Mouse (Mus musculus): ENCODE measurements around the gene Gpr108.
A peak's percentile ranks its signal among the peaks of the same experiment; 100 is the strongest.

Gpr108 gene

DNA sequence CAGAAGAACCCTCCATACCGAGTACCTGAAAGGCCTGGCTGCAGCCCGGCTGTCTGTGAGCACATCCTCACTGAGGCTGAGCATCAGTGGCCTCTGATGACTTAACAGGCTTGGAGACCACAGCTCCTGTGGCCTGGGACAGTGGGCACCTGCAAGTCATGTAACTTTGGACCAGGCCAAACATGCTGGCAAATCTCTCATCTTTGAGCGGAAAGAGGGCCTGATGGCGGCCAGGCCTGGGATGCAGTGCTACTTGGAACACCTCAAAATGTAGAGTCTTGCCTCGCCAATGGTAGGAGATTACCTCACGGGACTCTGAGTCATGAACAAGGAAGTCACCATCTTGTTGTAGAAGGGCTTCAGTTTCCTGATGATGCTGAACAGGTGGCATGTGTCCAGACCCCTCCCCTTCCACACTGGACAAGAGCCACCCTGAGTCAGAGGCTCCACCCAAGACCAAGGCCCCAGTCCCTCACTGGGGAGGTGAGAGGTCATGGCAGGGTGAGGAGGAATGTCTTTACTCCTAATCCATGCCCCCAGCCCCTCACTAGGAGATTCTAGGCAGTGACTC lies 19.4 kb upstream of the Gpr108 start:
- no peak for DNase-seq

- DNase-seq, result peak; percentile 41 to 52
Measured at GRCm38 (mm10) chr17:57264972-57265945, 17.0 kb upstream of the Gpr108 start.

DNA sequence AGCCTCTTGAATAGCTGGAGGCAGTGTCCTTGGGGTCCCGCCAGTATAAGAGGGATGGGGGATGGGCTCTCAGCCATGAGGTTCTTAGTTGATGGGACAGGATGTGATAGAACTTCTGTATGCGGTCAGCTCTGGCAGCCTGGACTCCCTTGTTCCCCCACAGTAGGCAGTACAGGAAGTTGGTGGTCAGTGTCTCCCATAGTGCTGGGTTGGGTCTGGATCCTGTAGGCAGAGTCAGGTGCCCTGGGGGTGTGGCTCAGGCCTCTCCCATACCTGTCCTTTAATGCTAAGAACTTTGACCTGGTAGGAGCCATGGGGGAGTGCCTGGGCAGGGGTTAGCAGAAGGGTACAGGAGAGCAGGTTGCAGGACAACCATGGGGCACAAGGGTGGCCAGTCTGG lies 15.9 kb upstream of the Gpr108 start:
- DNase-seq, result no peak

GRCm38 (mm10) chr17:57262901-57263550 lies 14.8 kb upstream of the Gpr108 start:
- no peak for DNase-seq

DNA sequence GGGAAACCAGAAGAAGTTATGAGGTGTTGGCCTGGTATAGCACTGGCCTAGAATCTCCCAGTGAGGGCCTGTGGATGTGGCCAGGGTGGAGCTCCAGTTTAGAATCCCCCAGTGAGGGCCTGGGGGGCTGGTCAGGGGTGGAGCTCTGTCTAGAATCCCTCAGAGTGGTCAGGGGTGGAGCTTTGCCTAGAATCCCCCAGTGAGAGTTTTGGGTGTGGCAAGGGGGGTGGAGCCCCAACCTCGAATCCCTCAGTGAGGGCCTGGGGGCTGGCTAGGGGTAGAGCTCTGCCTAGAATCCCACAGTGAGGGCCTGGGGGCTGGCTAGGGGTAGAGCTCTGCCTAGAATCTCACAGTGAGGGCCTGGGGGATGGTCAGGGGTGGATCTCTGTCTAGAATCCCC lies 13.6 kb upstream of the Gpr108 start:
- no peak for DNase-seq

GRCm38 (mm10) chr17:57261286-57261685 lies 13.0 kb upstream of the Gpr108 start:
- no peak for DNase-seq

DNA sequence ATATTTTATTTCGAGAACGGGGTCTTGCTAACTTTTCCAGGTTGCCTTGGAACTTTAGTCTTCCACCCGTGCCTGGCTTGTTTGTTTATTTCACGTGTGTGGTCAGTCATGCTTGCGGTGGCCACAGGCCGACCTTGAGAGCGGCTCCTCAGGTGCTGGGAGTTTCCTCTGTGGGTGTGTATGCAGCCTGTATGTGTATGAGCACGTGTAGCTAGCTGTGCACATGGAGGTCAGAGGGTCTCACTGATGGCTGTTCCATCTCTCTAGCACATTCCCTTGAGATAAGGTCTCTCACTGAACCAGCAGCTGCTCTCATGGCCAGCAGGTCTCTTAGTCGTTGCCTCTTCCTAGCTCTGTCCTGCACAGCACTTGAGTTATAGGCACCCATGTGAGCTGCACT lies 12.1 kb upstream of the Gpr108 start:
- no peak for DNase-seq

- DNase-seq, result no peak
Measured at GRCm38 (mm10) chr17:57259742-57260141, 11.5 kb upstream of the Gpr108 start.

DNA sequence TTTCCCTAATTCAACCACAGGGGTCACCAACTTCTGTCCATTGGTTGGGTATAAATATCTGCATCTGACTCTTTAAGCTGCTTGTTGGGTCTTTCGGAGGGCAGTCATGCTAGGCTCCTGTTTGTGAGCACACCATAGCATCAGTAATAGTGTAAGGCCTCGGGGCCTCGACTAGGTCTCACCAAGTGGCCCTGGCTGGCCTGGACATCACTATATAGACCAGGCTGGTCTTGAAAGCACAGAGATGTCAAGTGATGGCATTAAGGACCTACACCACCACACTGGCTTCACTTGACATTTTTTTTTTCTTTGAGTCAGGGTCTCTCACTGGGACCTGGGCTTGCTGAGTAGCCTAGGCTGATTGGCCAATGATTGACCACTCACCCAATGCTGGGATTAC lies 9.9 kb upstream of the Gpr108 start:
- DNase-seq, result no peak

DNA sequence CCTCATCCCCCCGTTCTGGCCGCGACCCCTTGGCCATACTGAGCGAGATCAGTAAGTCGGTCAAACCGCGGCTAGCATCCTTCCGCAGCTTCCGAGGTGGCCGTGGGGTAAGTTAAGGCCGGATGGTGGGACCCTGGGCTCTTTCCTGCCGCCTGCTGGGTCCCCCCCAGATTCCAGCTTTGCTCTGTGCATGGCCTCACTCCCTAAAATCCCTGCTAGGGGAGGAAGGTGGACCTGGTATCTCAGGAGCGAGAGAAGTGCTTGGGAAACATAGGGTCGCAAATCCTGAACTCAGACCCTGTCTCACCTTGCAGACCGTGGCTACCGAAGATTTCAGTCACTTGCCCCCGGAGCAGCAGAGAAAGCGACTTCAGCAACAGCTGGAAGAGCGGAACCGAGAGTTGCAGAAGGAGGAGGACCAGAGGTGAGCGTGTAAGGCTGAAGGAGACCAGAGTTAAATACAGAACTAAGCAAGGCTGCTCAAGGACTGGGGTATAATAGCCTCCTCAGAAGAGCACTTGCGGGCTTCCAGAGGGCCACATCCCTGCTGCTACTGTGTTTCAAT lies 8.8 kb upstream of the Gpr108 start:
- no peak for DNase-seq

DNA sequence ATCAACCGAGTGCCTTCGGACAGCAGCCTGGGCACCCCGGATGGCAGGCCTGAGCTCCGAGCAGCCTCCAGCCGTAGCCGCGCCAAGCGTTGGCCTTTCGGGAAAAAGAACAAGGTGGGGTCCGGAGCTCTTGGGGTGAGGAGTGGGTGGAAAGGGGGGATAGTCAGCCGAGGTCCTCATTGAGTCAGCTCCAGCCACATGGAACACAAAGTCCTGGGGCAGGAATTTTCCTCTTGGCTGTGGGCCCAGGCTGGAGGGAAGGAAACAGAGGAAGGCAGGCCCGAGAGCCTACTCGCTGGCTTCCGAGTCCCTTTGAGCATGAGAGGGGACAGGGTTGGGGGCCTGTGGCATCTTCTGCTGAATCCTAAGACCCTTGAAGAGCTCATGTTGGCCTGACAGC lies 7.1 kb upstream of the Gpr108 start:
- no peak for DNase-seq

DNA sequence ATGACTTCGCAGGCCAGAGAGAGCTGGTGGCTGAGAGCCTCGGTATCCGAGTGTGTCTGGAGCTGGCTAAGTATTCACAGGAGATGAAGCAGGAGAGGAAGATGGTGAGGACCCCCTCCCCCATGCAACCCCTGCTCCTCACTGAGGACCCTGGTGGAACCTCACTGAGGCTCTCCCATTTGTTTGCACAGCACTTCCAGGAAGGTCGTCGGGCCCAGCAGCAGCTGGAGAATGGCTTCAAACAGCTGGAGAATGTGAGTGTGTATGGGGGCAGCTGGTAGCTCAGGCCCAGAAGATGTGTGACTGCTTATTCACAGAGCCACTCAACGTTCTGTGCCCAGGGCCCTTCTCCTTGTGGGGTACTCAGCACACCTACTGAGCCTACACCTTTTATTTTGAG lies 5.1 kb upstream of the Gpr108 start:
- no peak for DNase-seq

- DNase-seq, result no peak
Measured at GRCm38 (mm10) chr17:57251431-57251830, 3.2 kb upstream of the Gpr108 start.

DNA sequence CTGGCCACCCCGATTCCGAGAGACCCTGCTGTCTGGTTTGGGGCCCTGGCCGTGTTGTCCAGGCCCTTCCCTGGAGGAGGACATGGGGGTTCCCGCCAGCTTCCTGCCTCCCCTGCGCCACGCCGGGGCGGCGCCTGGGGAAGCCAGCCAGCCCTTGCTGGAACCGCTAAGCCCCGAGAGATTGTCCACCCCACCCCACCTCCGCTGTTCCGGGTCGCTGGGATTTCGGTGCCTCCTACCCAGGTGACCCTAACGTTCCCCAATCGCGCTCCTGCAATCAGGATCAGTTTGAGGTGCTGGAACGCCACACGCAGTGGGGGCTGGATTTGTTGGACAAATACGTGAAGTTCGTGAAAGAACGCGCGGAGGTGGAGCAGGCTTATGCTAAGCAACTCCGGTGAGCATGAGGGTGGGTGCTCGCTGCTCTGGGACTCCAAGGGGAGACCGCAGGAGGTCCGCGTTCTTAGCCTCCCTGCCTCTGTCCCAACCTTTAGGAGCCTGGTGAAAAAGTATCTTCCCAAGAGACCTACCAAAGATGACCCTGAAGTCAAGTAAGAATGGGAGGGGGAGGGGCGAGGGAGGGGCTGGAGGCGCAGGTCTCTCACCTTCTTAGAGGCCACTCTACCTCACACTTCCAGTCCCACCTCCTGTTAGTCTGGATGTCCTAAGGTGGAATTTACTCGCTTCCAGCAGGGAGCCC lies 2.4 kb upstream of the Gpr108 start:
- DNase-seq, result peak in 1 of 2 experiments; percentile 27

DNA sequence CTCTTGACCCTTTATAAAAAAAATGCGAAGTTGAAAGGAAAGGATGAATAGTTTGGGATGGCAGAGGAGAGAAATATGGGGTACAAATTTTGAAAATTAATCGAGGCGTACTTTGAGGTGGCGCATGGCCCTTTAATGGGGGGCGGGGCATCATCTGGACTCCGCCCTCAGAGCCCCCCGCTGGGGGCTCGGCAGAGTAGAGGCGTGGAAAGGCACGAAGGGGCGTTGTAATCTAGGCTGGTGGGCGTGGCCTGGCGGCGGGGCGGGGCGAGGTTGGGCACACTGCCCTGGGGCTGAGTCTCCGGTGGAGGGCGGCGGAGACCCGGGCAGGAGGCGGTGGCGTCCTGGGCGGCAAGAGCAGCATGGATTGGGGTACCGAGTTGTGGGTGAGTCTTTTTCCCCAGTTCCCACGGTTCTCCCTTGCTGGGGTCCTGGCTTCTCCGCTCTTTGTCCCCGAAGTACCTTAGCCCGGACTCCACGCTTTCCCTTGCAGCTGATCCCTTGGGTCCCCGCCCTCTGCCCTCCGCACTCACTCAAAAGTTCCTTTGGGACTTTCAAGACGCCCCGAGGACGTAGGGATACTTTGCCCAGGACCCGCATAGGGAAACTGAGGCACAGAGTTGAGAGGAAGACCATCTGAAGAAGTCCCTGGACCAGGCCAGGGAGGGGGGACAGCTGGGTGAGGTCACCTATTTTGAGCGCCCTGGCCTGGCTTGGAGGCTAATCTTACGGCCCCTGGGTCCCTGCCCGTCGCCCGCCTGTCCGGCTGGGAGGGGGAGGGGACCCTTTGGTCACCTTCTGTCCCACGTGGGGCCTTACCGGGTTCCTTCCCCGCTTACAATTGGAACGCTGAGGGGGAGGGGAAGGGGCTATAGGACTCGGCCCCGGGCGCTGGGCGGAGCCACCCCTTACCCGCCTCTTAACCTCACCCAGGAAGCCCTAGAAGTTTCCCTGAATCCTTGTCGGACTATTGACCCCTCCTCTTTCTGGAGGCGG lies 1.2 kb upstream of the Gpr108 start, which contains the start of gene Trip10:
TSS of gene Trip10 (plus strand) at position 270 of the 996 bp plus-strand sequence.
- DNase-seq, result peak; percentile 92 to 93

GRCm38 (mm10) chr17:57248771-57249170 lies 525 bp upstream of the Gpr108 start:
- peak in 1 of 2 experiments; percentile 55 for DNase-seq

DNA sequence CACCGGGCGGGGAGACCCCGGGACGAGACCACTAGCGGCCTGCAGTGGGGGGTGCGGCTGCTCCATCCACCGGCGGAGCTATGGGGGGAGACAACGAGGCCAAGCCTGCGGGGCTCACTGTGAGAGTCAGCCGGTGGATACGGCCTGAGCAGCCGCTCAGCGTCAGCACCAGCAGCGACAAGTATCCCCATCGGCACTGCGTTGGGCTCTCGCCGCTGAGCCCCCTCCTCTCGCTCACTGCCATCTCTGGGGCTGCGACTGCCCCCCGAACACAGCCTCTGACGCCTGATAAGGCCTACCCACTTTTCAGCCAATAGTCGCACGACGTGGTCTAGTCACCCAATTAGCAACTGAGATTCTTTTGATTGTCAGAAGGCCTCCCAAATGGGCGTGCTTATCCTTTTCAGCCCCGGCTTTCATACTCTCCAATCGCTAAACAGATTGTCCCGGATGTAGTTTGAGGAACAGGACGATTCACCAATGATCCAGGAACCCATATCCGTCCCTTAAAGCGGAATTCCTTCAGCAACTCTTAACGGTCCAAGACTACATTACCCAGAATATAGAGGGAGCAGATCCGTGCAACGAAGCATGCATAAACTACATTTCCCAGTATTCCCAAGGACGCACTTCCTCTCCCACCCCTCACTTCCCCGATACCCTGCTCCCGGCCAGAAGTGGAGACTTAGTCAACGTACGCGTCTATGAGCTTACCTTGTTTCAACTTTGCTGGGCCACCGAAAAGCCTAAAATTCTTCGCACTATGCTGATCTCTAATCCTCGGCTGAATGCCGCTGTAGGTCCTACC lies 649 bp downstream of the Gpr108 start:
- DNase-seq, result peak; percentile 84 to 97

GRCm38 (mm10) chr17:57246663-57247392 lies 1.4 kb downstream of the Gpr108 start:
- no peak for DNase-seq

DNA sequence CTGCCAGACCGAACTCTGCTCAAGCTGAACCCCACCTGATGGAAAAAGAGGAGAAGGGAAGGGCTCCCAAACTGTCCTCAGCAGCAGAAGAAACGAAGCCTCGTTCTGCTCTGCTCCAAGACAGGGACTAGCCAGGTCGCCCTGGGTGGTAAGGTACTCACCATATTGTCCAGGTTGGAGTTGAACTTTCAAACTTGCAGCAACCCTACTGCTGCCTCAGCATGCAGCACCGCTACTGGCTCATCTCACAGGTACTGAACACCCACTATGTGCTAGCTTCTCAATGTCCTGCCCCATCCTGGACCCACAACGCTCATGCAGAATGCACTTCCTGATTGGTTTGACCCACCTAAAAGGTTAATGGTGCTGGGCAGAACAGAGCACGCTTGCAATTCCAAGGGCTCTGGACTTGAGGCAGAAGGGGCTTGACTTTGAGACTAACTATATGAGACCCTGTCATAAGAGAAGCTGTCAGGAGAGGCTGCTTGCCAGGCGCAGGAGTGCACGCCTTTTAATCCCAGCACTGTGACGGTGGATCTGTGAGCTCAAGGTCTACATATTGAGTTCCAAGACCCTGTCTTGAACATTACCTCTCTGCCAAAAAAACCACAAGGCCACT lies 2.8 kb downstream of the Gpr108 start:
- DNase-seq, result no peak

All from thymus, adult 18-20 months (tissue).